Mouse (Mus musculus): ENCODE measurements around the gene Cox7a1.

GRCm38 (mm10) chr7:30164745-30165144, 19.2 kb upstream of the Cox7a1 start:
- TF ChIP-seq POLR2A (IDR thresholded peaks at IDR 0.05; ENCODE audit: insufficient read length, low read depth) (no peak), MYOG (IDR thresholded peaks at IDR 0.05; ENCODE audit: control insufficient read depth in 1 of 3, insufficient read depth in 1 of 3, insufficient read length in 2 of 3, low read depth in 2 of 3) (no peak), USF1 (IDR thresholded peaks at IDR 0.05; ENCODE audit: low read depth) (no peak), TCF12 (IDR thresholded peaks at IDR 0.05; ENCODE audit: insufficient read depth, poor library complexity, severe bottlenecking) (no peak), MYOD1 (IDR thresholded peaks at IDR 0.05; ENCODE audit: control insufficient read depth in 1 of 3, insufficient read length in 2 of 3, low read depth in 2 of 3) (no peak), POLR2AphosphoS2 (IDR thresholded peaks at IDR 0.05; ENCODE audit: insufficient read length, low read depth) (no peak), TCF3 (IDR thresholded peaks at IDR 0.05; ENCODE audit: insufficient read length, low read depth) (no peak), SRF (IDR thresholded peaks at IDR 0.05; ENCODE audit: control insufficient read depth, insufficient read length, low read depth) (no peak), CEBPB (IDR thresholded peaks at IDR 0.05; ENCODE audit: insufficient read depth, poor library complexity, severe bottlenecking) (no peak), MAX (IDR thresholded peaks at IDR 0.05; ENCODE audit: low read depth) (no peak), REST (IDR thresholded peaks at IDR 0.05; ENCODE audit: insufficient read depth, insufficient read length) (no peak)

Measured in myocyte (in vitro differentiated cells).